Mouse (Mus musculus) spleen, adult 2 months (tissue): ENCODE results near the gene Mef2c.

ENCODE experiments used
- CTCF ChIP-seq: fragments of 200-500 bp; IDR thresholded peaks from 2 replicates; pipeline ENCODE4 v1.5.1; 2011; ENCODE audit warnings: mild to moderate bottlenecking, inconsistent platforms; ENCODE audit not compliant: insufficient read depth, insufficient read length, insufficient replicate concordance; ENCODE audit errors: extremely low read depth
- POLR2A ChIP-seq: fragments of 200-500 bp; IDR thresholded peaks from 2 replicates; pipeline ENCODE4 v1.6.1; 2011; ENCODE audit warnings: low read depth, low read length, inconsistent platforms

DNA sequence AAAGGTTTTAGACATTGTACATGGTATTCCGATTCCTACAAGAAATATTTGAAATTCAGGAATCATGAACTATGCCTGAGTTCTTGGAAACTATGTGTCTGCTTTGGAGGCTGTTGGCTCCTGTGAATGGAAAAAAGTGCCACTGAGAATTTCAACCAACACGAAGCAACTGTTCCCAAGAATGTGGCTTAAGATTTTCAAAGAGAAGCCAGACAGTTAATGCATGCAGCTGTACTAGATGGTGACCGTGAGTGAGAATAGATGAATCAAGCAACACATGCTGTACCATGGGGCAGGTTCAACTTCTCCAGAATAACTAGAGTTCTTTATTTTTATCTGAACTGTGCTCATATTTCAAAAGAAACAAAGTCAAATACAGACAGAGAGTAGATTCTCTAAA lies 23.4 kb upstream of the Mef2c start:
- no peak for TF ChIP-seq CTCF
- no peak for TF ChIP-seq POLR2A
